Mouse (Mus musculus) bone marrow, adult 2 months (tissue): ENCODE results near the gene Zhx3. TPM values are rescaled to one million over a fixed set of nuclear protein-coding genes. Genes with fewer than 3 reads are reported as not detected.
A peak's percentile ranks its signal among the peaks of the same experiment; 100 is the strongest.

Experiments used
- H3K27ac ChIP-seq: fragments of 200-500 bp; 2 replicates; pipeline ENCODE4 v1.5.1; 2012; ENCODE audit warnings: low read depth, mild to moderate bottlenecking, control low read depth, inconsistent platforms, low read length; ENCODE audit not compliant: control insufficient read depth, poor library complexity, insufficient read depth
- H3K4me1 ChIP-seq: fragments of 200-500 bp; 2 replicates; pipeline ENCODE4 v1.6.1; 2011; ENCODE audit warnings: low read length; ENCODE audit not compliant: control insufficient read depth, insufficient read depth
- H3K4me3 ChIP-seq: fragments of 200-500 bp; replicated peaks from 2 replicates; pipeline ENCODE3; 2011; ENCODE audit warnings: mild to moderate bottlenecking, low read depth, low read length, control low read depth; ENCODE audit not compliant: control insufficient read depth
- CTCF ChIP-seq: fragments of 200-500 bp; IDR thresholded peaks from 2 replicates; pipeline ENCODE4 v1.5.1; 2011; ENCODE audit warnings: low read length, control low read depth; ENCODE audit not compliant: control insufficient read depth, insufficient read depth
- POLR2A ChIP-seq: fragments of 200-500 bp; IDR thresholded peaks from 2 replicates; pipeline ENCODE4 v1.6.1; 2011; ENCODE audit warnings: low read depth, mild to moderate bottlenecking, control low read depth, low read length, borderline replicate concordance; ENCODE audit not compliant: control insufficient read depth
- WGBS: fragments of 180-500 bp; shearing (Covaris S2); methylation state at CpG from one replicate; pipeline ENCODE4 v1.1.7; 2018; 5-methylcytosine and 5-hydroxymethylcytosine counted together
- polyA plus RNA-seq: library from polyadenylated mRNA; stranded (reverse); fragments of >200 nt; gene quantifications from 2 replicates; pipeline ENCODE4 v1.2.4, GENCODE M21; 2011; ENCODE audit warnings: low replicate concordance; ENCODE audit not compliant: missing spikeins, insufficient read depth, insufficient read length

Gene Zhx3
- polyA plus RNA-seq, 1 experiment: 3.5 TPM

GRCm38 (mm10) chr2:160876115-160876514 lies 3.3 kb upstream of the Zhx3 start:
- TF ChIP-seq POLR2A: no peak
- no peak for TF ChIP-seq CTCF
- no peak overlapping the region for H3K27ac ChIP-seq
- WGBS: 88% methylated on average over 4 of the region's 4 CpGs
- H3K4me1 ChIP-seq: no peaks in the 10 kb centered on the region; the same call in 1 of the 2 replicates
- no peak overlapping the region for H3K4me3 ChIP-seq

GRCm38 (mm10) chr2:160874231-160874877 lies 1.6 kb upstream of the Zhx3 start:
- Histone ChIP-seq H3K4me3 (no peak overlapping the region), H3K4me1 (no peaks in the 10 kb centered on the region; the same call in 1 of the 2 replicates), H3K27ac (no peak overlapping the region)
- TF ChIP-seq CTCF: no peak
- WGBS: 31% methylated on average over 5 of the region's 5 CpGs

GRCm38 (mm10) chr2:160872395-160872794 lies 403 bp downstream of the Zhx3 start:
- TF ChIP-seq POLR2A: no peak
- peak overlapping the region; percentile 86 for H3K27ac ChIP-seq
- under 1% methylated on average over 45 of the region's 47 CpGs for WGBS
- peak overlapping the region; percentile 80 for H3K4me3 ChIP-seq
- H3K4me1 ChIP-seq: no peaks in the 10 kb centered on the region; the same call in 1 of the 2 replicates

- Histone ChIP-seq H3K27ac (no peak overlapping the region), H3K4me1 (no peaks in the 10 kb centered on the region; the same call in 1 of the 2 replicates), H3K4me3 (no peak overlapping the region)
- TF ChIP-seq CTCF (no peak), POLR2A (no peak)
- 80% methylated on average over 3 of the region's 3 CpGs for WGBS
Observed at GRCm38 (mm10) chr2:160871310-160871709, 1.5 kb downstream of the Zhx3 start.

GRCm38 (mm10) chr2:160869446-160869845 lies 3.4 kb downstream of the Zhx3 start:
- Histone ChIP-seq H3K27ac (no peak overlapping the region), H3K4me1 (no peaks in the 10 kb centered on the region; the same call in 1 of the 2 replicates), H3K4me3 (no peak overlapping the region)
- WGBS: 80% methylated on average over 3 of the region's 3 CpGs
- no peak for TF ChIP-seq POLR2A
- TF ChIP-seq CTCF: no peak

- WGBS: 81% methylated on average over 2 of the region's 2 CpGs
- Histone ChIP-seq H3K4me1 (no peaks in the 10 kb centered on the region; the same call in 1 of the 2 replicates), H3K4me3 (no peak overlapping the region), H3K27ac (no peak overlapping the region)
- no peak for TF ChIP-seq POLR2A
- no peak for TF ChIP-seq CTCF
Observed at GRCm38 (mm10) chr2:160865266-160865665, 7.5 kb downstream of the Zhx3 start.

- H3K27ac ChIP-seq: no peak overlapping the region
- no peaks in the 10 kb centered on the region; the same call in 1 of the 2 replicates for H3K4me1 ChIP-seq
- TF ChIP-seq POLR2A (no peak), CTCF (no peak)
- no peak overlapping the region for H3K4me3 ChIP-seq
- 73% methylated on average over 1 of the region's 1 CpGs for WGBS
Observed at GRCm38 (mm10) chr2:160864112-160864511, 8.7 kb downstream of the Zhx3 start.

- H3K4me1 ChIP-seq: no peaks in the 10 kb centered on the region; the same call in 1 of the 2 replicates
- H3K27ac ChIP-seq: no peak overlapping the region
- 14% methylated on average over 1 of the region's 1 CpGs for WGBS
- no peak overlapping the region for H3K4me3 ChIP-seq
- no peak for TF ChIP-seq POLR2A
- TF ChIP-seq CTCF: no peak
Observed at GRCm38 (mm10) chr2:160860363-160860762, 12.4 kb downstream of the Zhx3 start.
